Mouse (Mus musculus) liver, embryonic 13.5 days (tissue): ENCODE data around the gene Fkbp8. TPM values are rescaled to one million over a fixed set of nuclear protein-coding genes. Genes with fewer than 3 reads are reported as not detected.

Experiments used
- ATAC-seq: fragments of 200-750 bp; cut with Nextera tagmentation; 2 replicates; pipeline ENCODE4 v1.8.0; 2017; ENCODE audit warnings: low read depth, mild to moderate bottlenecking, moderate number of reproducible peaks, moderate library complexity
- DNase-seq: peaks from one replicate; pipeline ENCODE4 v3.0.0; 2022
- H3K27ac ChIP-seq: fragments of 300-500 bp; sonication (generic); 2 replicates; pipeline ENCODE4 v1.5.1; 2015; ENCODE audit warnings: moderate library complexity, mild to moderate bottlenecking, inconsistent platforms
- H3K27me3 ChIP-seq: fragments of 300-500 bp; sonication (generic); 2 replicates; pipeline ENCODE4 v1.6.1; 2015; ENCODE audit warnings: mild to moderate bottlenecking, inconsistent platforms
- H3K36me3 ChIP-seq: fragments of 300-500 bp; sonication (generic); 2 replicates; pipeline ENCODE4 v1.6.1; 2015; ENCODE audit warnings: mild to moderate bottlenecking, inconsistent platforms
- H3K4me1 ChIP-seq: fragments of 300-500 bp; sonication (generic); replicated peaks from 2 replicates; pipeline ENCODE4 v1.6.1; 2015; ENCODE audit warnings: inconsistent platforms
- H3K4me2 ChIP-seq: fragments of 300-500 bp; sonication (generic); 2 replicates; pipeline ENCODE4 v1.6.1; 2015; ENCODE audit warnings: inconsistent platforms, mild to moderate bottlenecking, moderate library complexity
- H3K4me3 ChIP-seq: fragments of 300-500 bp; sonication (generic); replicated peaks from 2 replicates; pipeline ENCODE4 v1.5.1; 2015; ENCODE audit warnings: mild to moderate bottlenecking, inconsistent platforms
- H3K9ac ChIP-seq: fragments of 300-500 bp; sonication (generic); 2 replicates; pipeline ENCODE4 v1.6.1; 2015; ENCODE audit warnings: mild to moderate bottlenecking, inconsistent platforms
- H3K9me3 ChIP-seq: fragments of 300-500 bp; sonication (generic); replicated peaks from 2 replicates; pipeline ENCODE4 v1.6.1; 2016; ENCODE audit warnings: inconsistent platforms
- WGBS: fragments of 180-500 bp; shearing (Covaris S2); methylation state at CpG from one replicate; pipeline ENCODE4 v1.1.7; 2015; ENCODE audit not compliant: insufficient replicate concordance; 5-methylcytosine and 5-hydroxymethylcytosine counted together
- polyA plus RNA-seq: library from polyadenylated mRNA; unstranded; fragments of >200 nt; fragmentation: Nextera tagmentation; extraction: Ambion mirVana; gene quantifications from 2 replicates; pipeline ENCODE4 v1.2.1, GENCODE M21; 2015

Fkbp8 gene
- polyA plus RNA-seq, 1 experiment from 2014 or later, result 182 TPM

DNA sequence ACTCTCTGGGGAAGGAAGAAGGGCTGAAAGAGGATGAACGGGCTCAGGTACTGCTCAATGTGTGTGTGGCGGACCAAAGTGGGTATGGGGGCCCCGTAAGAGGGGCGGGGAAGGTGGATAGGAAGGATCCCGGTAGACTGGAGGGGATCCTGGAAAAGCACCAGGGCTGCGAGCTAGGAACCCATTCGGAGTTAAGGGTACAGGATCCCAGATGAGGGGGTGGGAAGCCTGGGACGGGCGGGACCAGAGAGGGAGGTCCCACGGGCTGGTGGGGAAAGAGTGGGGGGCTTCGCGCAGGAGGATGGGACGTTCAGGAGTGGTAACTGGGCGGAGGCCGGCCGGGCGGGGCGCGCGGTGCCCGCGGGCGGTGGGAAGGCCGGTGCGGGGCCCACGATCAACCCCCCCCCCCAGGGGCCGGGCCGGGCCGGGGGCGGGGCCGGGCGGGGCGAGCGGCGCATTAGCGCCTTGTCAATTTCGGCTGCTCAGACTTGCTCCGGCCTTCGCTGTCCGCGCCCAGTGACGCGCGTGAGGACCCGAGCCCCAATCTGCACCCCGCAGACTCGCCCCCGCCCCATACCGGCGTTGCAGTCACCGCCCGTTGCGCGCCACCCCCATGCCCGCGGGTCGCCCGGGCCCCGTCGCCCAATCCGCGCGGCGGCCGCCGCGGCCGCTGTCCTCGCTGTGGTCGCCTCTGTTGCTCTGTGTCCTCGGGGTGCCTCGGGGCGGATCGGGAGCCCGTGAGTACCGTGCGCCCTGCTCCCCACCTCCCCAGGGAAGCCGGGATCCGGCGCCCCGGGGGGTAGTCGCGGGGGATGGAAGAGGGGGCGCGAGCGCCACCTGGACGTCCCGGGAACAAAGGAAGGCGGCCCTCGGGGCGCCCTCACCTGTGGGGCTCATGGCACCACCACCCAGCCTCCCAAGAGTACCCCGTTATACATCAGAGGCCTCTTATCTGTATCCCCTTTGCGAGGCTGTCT is 34.6 kb upstream of the Fkbp8 start, which contains the start of gene Crlf1:
Crlf1 (plus strand) TSS at position 495 of the 977 bp plus-strand sequence.
- 2% methylated on average over 83 of the region's 93 CpGs for WGBS
- no peaks in the 10 kb centered on the region for H3K36me3 ChIP-seq
- H3K4me1 ChIP-seq, result peaks cover 44% of the 10 kb centered on the region
- no peak for DNase-seq
- no peak within 1 kb of the TSS for H3K27ac ChIP-seq
- H3K27me3 ChIP-seq, result peaks cover 100% of the 10 kb centered on the region
- H3K9me3 ChIP-seq, result no peaks in the 10 kb centered on the region
- peak within 1 kb of the TSS; percentile 57 for H3K4me2 ChIP-seq
- no peak within 1 kb of the TSS for H3K9ac ChIP-seq
- peak within 1 kb of the TSS; percentile 45 for H3K4me3 ChIP-seq
- no peak for ATAC-seq

DNA sequence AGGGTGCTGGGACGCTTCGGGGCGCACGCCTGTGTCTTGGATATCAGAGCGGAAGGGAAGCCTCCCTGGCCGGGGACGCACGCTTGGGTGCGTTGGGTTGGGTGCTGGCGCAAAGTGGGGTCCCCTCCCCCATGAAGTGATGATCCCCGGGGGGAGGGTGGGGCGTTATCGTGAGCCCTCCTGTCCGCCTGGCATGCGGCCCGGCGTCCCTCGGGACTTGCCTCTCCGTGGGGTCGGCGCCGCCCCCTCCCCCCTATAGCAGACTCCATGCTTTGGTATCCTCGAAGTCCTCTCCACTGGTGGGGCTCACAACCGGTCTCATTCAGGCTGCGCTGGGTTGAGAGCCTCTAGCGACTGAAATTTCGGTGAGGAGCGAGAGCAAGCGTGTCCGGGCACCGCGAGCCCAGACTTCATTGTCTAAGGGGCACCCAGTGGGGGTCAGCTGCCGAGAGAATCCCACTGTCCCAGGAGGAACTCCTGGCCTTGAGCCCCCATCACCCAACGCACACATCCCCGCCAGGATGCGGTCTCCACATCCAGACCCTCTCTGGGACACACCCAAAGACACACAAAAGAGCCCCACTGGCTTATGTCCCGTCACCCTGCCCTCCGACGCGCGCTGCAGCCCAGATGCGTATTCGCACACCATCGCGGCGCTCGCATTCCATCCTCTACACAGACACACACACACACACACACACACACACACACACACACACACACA is 33.7 kb upstream of the Fkbp8 start:
- no peaks in the 10 kb centered on the region for H3K9me3 ChIP-seq
- no peaks in the 10 kb centered on the region for H3K36me3 ChIP-seq
- H3K4me1 ChIP-seq, result peaks cover 42% of the 10 kb centered on the region
- peaks cover 100% of the 10 kb centered on the region for H3K27me3 ChIP-seq
- no peak overlapping the region for H3K9ac ChIP-seq
- H3K4me3 ChIP-seq, result peak overlapping the region; percentile 45
- no peak for DNase-seq
- H3K4me2 ChIP-seq, result no peak overlapping the region
- no peak for ATAC-seq
- 2% methylated on average over 46 of the region's 47 CpGs for WGBS
- H3K27ac ChIP-seq, result no peak overlapping the region

DNA sequence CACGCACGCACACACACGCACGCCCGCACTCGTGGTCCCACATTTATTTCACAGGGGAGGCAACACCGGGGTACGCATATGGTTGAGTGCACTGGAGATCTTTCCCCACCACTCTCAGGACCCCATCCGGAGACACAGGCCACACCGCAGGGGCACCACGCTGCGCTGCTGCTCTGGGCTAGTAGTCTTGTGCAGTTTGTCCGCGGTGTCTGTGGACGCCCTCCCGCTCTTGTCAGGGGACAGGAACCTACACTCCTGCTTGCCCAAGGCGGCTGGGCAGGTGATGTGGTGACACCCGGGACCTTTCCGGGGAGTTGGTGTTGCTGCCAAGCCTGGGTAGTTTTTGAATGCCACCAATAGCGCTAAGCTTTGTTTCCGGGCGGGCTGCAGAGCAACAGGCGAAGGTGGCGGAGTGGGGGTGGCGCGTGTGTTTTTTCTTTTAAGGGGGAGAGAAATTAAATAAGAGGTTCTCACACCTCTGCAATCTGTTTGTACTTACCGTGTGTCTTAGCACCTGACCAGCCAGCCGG is 33.0 kb upstream of the Fkbp8 start:
- no peak for DNase-seq
- no peaks in the 10 kb centered on the region for H3K9me3 ChIP-seq
- H3K9ac ChIP-seq, result no peak overlapping the region
- H3K27ac ChIP-seq, result no peak overlapping the region
- no peak for ATAC-seq
- peaks cover 42% of the 10 kb centered on the region for H3K4me1 ChIP-seq
- 5% methylated on average over 28 of the region's 28 CpGs for WGBS
- no peak overlapping the region for H3K4me3 ChIP-seq
- H3K27me3 ChIP-seq, result peaks cover 100% of the 10 kb centered on the region
- no peak overlapping the region for H3K4me2 ChIP-seq
- no peaks in the 10 kb centered on the region for H3K36me3 ChIP-seq

DNA sequence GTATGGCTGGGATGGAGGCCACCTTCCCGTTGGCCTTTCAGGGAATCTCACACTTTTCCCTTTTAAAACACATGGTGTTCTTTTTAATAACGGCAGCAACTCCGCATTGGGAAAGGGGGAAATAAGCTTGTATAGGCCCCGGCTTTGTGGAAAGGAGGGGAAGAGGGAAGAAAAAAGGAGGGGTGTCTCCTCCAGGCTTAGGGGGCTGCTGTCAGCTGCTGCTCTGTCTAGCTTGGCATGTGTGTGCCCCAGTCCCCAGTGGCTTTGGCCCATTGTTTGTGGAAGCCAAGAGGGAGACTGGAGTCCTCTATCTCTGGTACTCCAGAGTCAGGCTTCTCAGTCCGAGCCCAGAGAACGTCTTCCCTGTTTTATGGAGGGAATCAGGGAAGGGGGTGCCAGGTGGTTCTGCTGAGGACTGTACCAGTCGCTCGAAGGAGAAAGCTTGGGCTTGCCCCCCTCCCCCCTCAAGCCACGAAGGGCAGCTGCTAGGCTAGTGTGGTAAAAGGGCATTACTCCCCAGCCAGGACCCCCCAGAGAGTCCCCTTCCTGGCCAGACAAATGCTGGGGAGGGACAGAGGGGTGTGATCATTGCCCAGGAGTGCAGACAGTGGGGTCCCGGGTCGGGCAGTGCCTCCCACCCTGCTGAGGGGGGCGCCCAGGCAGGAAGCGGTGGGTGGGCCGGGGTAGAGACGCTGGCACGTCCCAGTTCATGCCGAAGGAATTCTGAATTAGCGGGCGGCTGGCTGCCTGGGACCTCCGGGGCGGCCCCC is 32.3 kb upstream of the Fkbp8 start:
- peaks cover 99% of the 10 kb centered on the region for H3K27me3 ChIP-seq
- ATAC-seq (no peak), DNase-seq (no peak)
- H3K9ac ChIP-seq, result no peak overlapping the region
- H3K4me2 ChIP-seq, result no peak overlapping the region
- WGBS, result 4% methylated on average over 21 of the region's 21 CpGs
- H3K36me3 ChIP-seq, result no peaks in the 10 kb centered on the region
- H3K4me1 ChIP-seq, result peaks cover 46% of the 10 kb centered on the region
- no peak overlapping the region for H3K27ac ChIP-seq
- no peak overlapping the region for H3K4me3 ChIP-seq
- H3K9me3 ChIP-seq, result no peaks in the 10 kb centered on the region

DNA sequence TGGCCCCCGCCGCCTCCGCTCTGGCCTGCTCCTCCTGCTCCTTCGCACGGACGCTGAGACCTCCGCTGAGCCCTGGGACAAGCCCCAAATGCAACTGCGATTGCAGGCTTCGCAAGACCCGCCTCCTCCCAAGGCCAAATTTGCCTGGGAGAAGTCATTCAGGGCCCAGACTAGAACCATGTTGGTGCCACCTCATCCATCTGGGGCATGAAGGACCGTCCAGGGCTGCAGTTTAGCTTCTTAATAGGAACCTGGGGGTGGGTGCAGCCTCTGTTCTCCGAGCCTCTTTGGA is 31.8 kb upstream of the Fkbp8 start:
- H3K9ac ChIP-seq, result no peak overlapping the region
- ATAC-seq, result no peak
- no peaks in the 10 kb centered on the region for H3K9me3 ChIP-seq
- DNase-seq, result no peak
- no peaks in the 10 kb centered on the region for H3K36me3 ChIP-seq
- 8% methylated on average over 12 of the region's 12 CpGs for WGBS
- no peak overlapping the region for H3K4me2 ChIP-seq
- no peak overlapping the region for H3K27ac ChIP-seq
- H3K4me1 ChIP-seq, result peaks cover 51% of the 10 kb centered on the region
- H3K4me3 ChIP-seq, result no peak overlapping the region
- H3K27me3 ChIP-seq, result peaks cover 99% of the 10 kb centered on the region

DNA sequence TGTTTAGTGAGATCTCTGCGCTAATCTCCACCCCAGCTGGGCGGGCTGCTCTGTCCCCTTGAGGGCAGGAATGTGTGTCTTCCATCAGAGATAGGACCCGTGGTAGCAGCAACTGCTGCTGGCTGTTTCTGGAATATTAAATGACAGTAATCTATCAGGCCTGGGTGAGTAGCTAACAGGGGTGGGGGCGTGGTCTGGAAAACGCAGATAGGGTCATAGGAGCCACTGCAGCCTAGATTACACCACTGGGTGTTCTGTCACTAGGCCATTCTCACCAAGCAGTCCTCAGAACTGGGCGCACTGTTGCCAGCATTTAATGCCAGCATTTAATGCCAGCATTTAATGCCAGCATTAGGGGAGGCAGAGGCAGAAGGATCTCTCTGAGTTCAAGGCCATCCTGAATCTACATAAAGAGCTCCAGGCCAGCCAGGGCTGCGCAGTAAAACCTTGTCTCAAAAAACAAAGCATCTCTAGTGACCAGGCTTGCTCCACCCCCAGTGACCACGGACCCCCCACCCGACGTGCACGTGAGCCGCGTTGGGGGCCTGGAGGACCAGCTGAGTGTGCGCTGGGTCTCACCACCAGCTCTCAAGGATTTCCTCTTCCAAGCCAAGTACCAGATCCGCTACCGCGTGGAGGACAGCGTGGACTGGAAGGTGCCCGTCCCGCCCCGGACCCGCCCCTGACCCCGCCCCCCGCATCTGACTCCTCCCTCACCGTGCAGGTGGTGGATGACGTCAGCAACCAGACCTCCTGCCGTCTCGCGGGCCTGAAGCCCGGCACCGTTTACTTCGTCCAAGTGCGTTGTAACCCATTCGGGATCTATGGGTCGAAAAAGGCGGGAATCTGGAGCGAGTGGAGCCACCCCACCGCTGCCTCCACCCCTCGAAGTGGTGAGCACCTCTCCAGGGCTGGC is 26.9 kb upstream of the Fkbp8 start:
- Histone ChIP-seq H3K9me3 (no peaks in the 10 kb centered on the region), H3K4me3 (peak overlapping the region; percentile 47), H3K27ac (peak overlapping the region; percentile 84), H3K36me3 (peaks cover 4% of the 10 kb centered on the region; the same call in 1 of the 2 replicates), H3K9ac (peak overlapping the region; percentile 62), H3K4me1 (peaks cover 76% of the 10 kb centered on the region), H3K4me2 (peak overlapping the region; percentile 72), H3K27me3 (peaks cover 81% of the 10 kb centered on the region)
- 3% methylated on average over 39 of the region's 39 CpGs for WGBS
- ATAC-seq, result peak; percentile 86
- DNase-seq, result peak; percentile 79

DNA sequence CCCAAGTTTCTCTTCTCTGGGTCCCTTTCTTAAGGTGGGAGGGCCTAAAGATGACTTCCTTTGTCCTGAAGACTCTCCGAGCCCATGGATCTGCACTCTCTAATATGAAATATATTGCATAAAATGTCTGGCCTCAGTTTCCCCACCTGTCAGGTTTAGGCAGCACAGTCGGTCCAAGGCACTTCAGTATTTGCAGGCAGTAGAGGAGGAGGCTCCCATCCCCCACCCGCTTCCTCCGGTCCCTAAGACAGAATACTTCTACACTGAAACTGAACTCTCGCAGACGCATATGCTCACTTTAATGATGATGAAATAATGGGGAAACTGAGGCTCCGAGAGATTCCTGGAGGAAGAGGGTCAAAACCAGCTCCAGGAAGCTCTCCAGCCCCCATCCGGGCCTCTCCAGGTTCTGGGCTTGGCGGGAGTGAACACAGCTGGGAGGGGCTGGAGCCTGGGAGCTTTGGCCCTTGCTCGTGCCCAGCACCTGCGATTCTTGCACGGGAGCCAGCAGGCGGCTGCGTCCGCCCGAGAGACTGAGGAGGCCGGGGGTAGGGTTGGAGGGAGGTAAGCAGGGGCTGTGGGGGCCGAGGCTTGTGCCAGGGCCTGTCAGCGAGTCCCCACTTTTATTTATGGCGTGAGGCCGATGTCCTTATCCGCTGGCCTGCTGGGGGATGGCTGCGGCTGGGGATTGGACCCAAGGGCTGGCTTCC is 25.5 kb upstream of the Fkbp8 start:
- H3K9ac ChIP-seq, result peak overlapping the region; percentile 62
- DNase-seq (no peak), ATAC-seq (no peak)
- H3K4me3 ChIP-seq, result peak overlapping the region; percentile 47
- peak overlapping the region; percentile 84 for H3K27ac ChIP-seq
- H3K4me1 ChIP-seq, result peaks cover 83% of the 10 kb centered on the region
- H3K27me3 ChIP-seq, result peaks cover 67% of the 10 kb centered on the region
- no peaks in the 10 kb centered on the region for H3K9me3 ChIP-seq
- peak overlapping the region; percentile 72 for H3K4me2 ChIP-seq
- 17% methylated on average over 23 of the region's 23 CpGs for WGBS
- H3K36me3 ChIP-seq, result peaks cover 4% of the 10 kb centered on the region

DNA sequence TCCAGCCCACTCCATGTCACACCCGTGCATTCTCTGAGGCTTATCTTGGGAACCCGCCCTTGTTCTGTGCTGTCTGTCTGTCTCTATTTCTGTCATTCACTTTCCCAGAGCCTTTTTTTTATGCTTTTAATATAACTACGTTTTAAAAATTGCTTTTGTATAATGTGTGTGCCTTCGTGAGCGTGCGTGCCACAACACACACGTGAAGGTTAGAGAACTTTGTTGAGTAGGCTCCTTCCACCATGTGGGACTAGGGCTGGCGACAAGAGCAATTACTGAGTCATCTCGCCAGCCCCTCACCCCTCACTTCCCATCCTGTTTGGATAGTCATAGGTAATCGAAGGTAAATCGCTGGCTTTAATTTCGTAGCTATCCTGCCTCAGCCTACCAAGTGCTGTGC is 25.0 kb upstream of the Fkbp8 start:
- peaks cover 89% of the 10 kb centered on the region for H3K4me1 ChIP-seq
- 34% methylated on average over 12 of the region's 12 CpGs for WGBS
- H3K4me3 ChIP-seq, result peak overlapping the region; percentile 47
- no peak overlapping the region; the same call in 1 of the 2 replicates for H3K27ac ChIP-seq
- H3K27me3 ChIP-seq, result peaks cover 62% of the 10 kb centered on the region
- H3K9ac ChIP-seq, result peak overlapping the region; percentile 62
- H3K9me3 ChIP-seq, result no peaks in the 10 kb centered on the region
- H3K36me3 ChIP-seq, result peaks cover 10% of the 10 kb centered on the region
- no peak for DNase-seq
- H3K4me2 ChIP-seq, result peak overlapping the region; percentile 72
- no peak for ATAC-seq

DNA sequence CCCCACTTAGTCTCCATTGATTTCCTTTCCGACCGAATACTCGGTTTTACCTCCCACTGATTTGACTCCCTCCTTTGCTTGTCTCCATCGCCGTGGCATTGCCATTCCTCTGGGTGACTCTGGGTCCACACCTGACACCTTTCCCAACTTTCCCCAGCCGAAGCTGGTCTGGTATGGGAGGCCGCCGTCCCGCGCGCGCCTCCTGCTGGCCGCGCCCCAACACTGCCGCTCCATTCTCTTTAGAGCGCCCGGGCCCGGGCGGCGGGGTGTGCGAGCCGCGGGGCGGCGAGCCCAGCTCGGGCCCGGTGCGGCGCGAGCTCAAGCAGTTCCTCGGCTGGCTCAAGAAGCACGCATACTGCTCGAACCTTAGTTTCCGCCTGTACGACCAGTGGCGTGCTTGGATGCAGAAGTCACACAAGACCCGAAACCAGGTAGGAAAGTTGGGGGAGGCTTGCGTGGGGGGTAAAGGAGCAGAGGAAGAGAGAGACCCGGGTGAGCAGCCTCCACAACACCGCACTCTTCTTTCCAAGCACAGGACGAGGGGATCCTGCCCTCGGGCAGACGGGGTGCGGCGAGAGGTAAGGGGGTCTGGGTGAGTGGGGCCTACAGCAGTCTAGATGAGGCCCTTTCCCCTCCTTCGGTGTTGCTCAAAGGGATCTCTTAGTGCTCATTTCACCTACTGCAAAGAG is 24.3 kb upstream of the Fkbp8 start:
- peak overlapping the region; percentile 72 for H3K4me2 ChIP-seq
- peak overlapping the region; percentile 62 for H3K9ac ChIP-seq
- no peaks in the 10 kb centered on the region for H3K9me3 ChIP-seq
- DNase-seq, result peak; percentile 59
- ATAC-seq, result no peak
- WGBS, result 18% methylated on average over 46 of the region's 46 CpGs
- peaks cover 94% of the 10 kb centered on the region for H3K4me1 ChIP-seq
- 0 out of 2 replicates have a peak overlapping the region, but pooled peaks have one; percentile 2 for H3K4me3 ChIP-seq
- peaks cover 17% of the 10 kb centered on the region for H3K36me3 ChIP-seq
- peak overlapping the region; percentile 21; the same call in 1 of the 2 replicates for H3K27ac ChIP-seq
- H3K27me3 ChIP-seq, result peaks cover 55% of the 10 kb centered on the region
